Mouse (Mus musculus): ENCODE results near the gene Smg7.

GRCm38 (mm10) chr1:152846856-152847255 is 55.6 kb downstream of the Smg7 start:
- no peak for TF ChIP-seq EP300 (IDR thresholded peaks at IDR 0.05; ENCODE audit: low read depth)
- no peak for TF ChIP-seq CTCF (IDR thresholded peaks at IDR 0.05; ENCODE audit: low read depth)
